Mouse (Mus musculus): ENCODE measurements around the gene Trim30b. TPM values are rescaled to one million over a fixed set of nuclear protein-coding genes. Genes with fewer than 3 reads are reported as not detected.
A peak's percentile ranks its signal among the peaks of the same experiment; 100 is the strongest.

Gene Trim30b
- total RNA-seq (2012; rRNA removed) (0.97 and 1.1 TPM in 2 replicates), total RNA-seq (2014; rRNA removed) (4.4 and 5.6 TPM in 2 replicates), polyA plus RNA-seq (2012; ENCODE audit: insufficient read length, low read depth) (4.6 and 5.3 TPM in 2 replicates)

GRCm38 (mm10) chr7:104369736-104370414 is at the start of gene Trim30b:
Gene Trim30b, minus strand, starts transcription at chr7:104369884.
- peak within 1 kb of the TSS; percentile 54 for H3K4me2 ChIP-seq (ENCODE audit: insufficient read depth, low read depth, poor library complexity, severe bottlenecking)
- H3K79me2 ChIP-seq (replicated peaks; ENCODE audit: control insufficient read depth, extremely low read depth, insufficient read depth, poor library complexity, severe bottlenecking): no peaks in the 10 kb centered on the region
- peak within 1 kb of the TSS in 2 of 3 experiments; percentile 49 to 51 for H3K4me3 ChIP-seq (replicated peaks in 1 of 3; ENCODE audit: low read depth in 2 of 3, low read length in 2 of 3, poor library complexity in 1 of 3)
- no peaks in the 10 kb centered on the region for H3K27me3 ChIP-seq (replicated peaks)
- peak within 1 kb of the TSS; percentile 69 for H3K9ac ChIP-seq (ENCODE audit: insufficient read depth, low read depth)
- dilution Hi-C loops (cut with MboI; ENCODE audit: extremely low pct_ligation_motif_present, extremely low pct_unique_long_range_greater_than_20kb, low sequenced_read_pairs): no loop called here
- no peaks in the 10 kb centered on the region for H3K9me3 ChIP-seq (replicated peaks; ENCODE audit: low read length)
- in situ Hi-C loops (cut with MboI; ENCODE audit: low pct_ligation_motif_present, low pct_unique_long_range_greater_than_20kb, low sequenced_read_pairs): loop anchor here (25.0 kb wide), 1 partner anchor 217 kb away; the partner anchor contains the start of genes Olfr653 and Olfr654
- no peak within 1 kb of the TSS for H3K27ac ChIP-seq (ENCODE audit: insufficient read depth, low read depth)
- H3K36me3 ChIP-seq (replicated peaks in 1 of 2; ENCODE audit: control insufficient read depth in 1 of 2, insufficient read depth in 1 of 2, low read length in 1 of 2): peaks cover 0 to 6% of the 10 kb centered on the region in 2 experiments
- DNase-seq (ENCODE audit: extremely low read depth): peak; percentile 89
- H3K4me1 ChIP-seq (ENCODE audit: control insufficient read depth in 1 of 2, insufficient read depth in 2 of 2): peaks cover 3 to 19% of the 10 kb centered on the region in 2 experiments
- TF ChIP-seq JUND (conservative IDR thresholded peaks at IDR 0.05; ENCODE audit: low read depth, low read length): 0 out of 2 replicates have a peak, but pooled peaks have one; percentile 38
- TF ChIP-seq POLR2AphosphoS2 (IDR thresholded peaks at IDR 0.05; ENCODE audit: low read depth, low read length): no peak
- TF ChIP-seq RAD21 (IDR thresholded peaks at IDR 0.05; ENCODE audit: low read depth, low read length): peak; percentile 72
- peak; percentile 75 for TF ChIP-seq SMC3 (IDR thresholded peaks at IDR 0.05; ENCODE audit: low read depth, low read length)
- peak; percentile 84 for TF ChIP-seq SIN3A (IDR thresholded peaks at IDR 0.05; ENCODE audit: low read length)
- peak; percentile 62; the same call in 1 of the 2 replicates for TF ChIP-seq MAZ (IDR thresholded peaks at IDR 0.05; ENCODE audit: low read depth, low read length)
- peak; percentile 45 for TF ChIP-seq ETS1 (conservative IDR thresholded peaks at IDR 0.05; ENCODE audit: low read depth, low read length)
- TF ChIP-seq MEF2A (IDR thresholded peaks at IDR 0.05; ENCODE audit: borderline replicate concordance, low read depth, low read length): peak; percentile 36; the same call in 1 of the 2 replicates
- TF ChIP-seq MYC (IDR thresholded peaks at IDR 0.05; ENCODE audit: low read depth, low read length): peak; percentile 27; the same call in 1 of the 2 replicates
- 0 out of 2 replicates have a peak, but pooled peaks have one; percentile 57 for TF ChIP-seq UBTF (IDR thresholded peaks at IDR 0.05; ENCODE audit: low read depth, low read length)
- no peak; the same call in 1 of the 2 replicates for TF ChIP-seq NELFE (IDR thresholded peaks at IDR 0.05; ENCODE audit: low read depth, low read length)
- peak; percentile 89 for TF ChIP-seq IRF4 (IDR thresholded peaks at IDR 0.05; ENCODE audit: low read depth, low read length)
- TF ChIP-seq ZC3H11A (IDR thresholded peaks at IDR 0.05; ENCODE audit: low read depth, low read length): 0 out of 2 replicates have a peak, but pooled peaks have one; percentile 8
- TF ChIP-seq TCF12 (IDR thresholded peaks at IDR 0.05; ENCODE audit: low read depth, low read length): peak; percentile 69
- no peak for TF ChIP-seq CHD1 (IDR thresholded peaks at IDR 0.05; ENCODE audit: low read depth, low read length)
- peak; percentile 84 for TF ChIP-seq EP300 (IDR thresholded peaks at IDR 0.05; ENCODE audit: low read length)
- TF ChIP-seq MAFK (IDR thresholded peaks at IDR 0.05; ENCODE audit: insufficient replicate concordance, low read length): peak; percentile 38; the same call in 1 of the 2 replicates
- peak; percentile 65 for TF ChIP-seq MAX (IDR thresholded peaks at IDR 0.05; ENCODE audit: low read length)
- peak; percentile 59; the same call in 1 of the 2 replicates for TF ChIP-seq HCFC1 (IDR thresholded peaks at IDR 0.05; ENCODE audit: low read depth, low read length)
- TF ChIP-seq KAT2A (IDR thresholded peaks at IDR 0.05; ENCODE audit: insufficient replicate concordance, low read length): 0 out of 2 replicates have a peak, but pooled peaks have one; percentile 59
- TF ChIP-seq USF1 (IDR thresholded peaks at IDR 0.05; ENCODE audit: low read depth, low read length): no peak
- peak; percentile 27; the same call in 1 of the 2 replicates for TF ChIP-seq BHLHE40 (IDR thresholded peaks at IDR 0.05; ENCODE audit: low read depth, low read length)
- TF ChIP-seq MXI1 (IDR thresholded peaks at IDR 0.05; ENCODE audit: low read depth, low read length): peak; percentile 62; the same call in 1 of the 2 replicates
- TF ChIP-seq ELF1 (IDR thresholded peaks at IDR 0.05; ENCODE audit: low read depth, low read length): peak; percentile 17; the same call in 1 of the 2 replicates
- no peak for TF ChIP-seq GABPA (IDR thresholded peaks at IDR 0.05; ENCODE audit: insufficient replicate concordance, low read depth, low read length)
- peak; percentile 72; the same call in 1 of the 2 replicates for TF ChIP-seq TBP (conservative IDR thresholded peaks at IDR 0.05; ENCODE audit: low read depth, low read length)
- TF ChIP-seq USF2 (conservative IDR thresholded peaks at IDR 0.05; ENCODE audit: low read depth, low read length): no peak
- TF ChIP-seq CTCF (conservative IDR thresholded peaks at IDR 0.05 in 1 of 2, IDR thresholded peaks at IDR 0.05 in 1 of 2; ENCODE audit: low read depth in 2 of 2, low read length in 2 of 2): peak; percentile 52 to 78
- peak; percentile 41; the same call in 1 of the 2 replicates for TF ChIP-seq CHD2 (IDR thresholded peaks at IDR 0.05; ENCODE audit: low read length)
- TF ChIP-seq RCOR1 (conservative IDR thresholded peaks at IDR 0.05; ENCODE audit: low read depth, low read length): peak; percentile 51; the same call in 1 of the 2 replicates
- TF ChIP-seq POLR2A (IDR thresholded peaks at IDR 0.05; ENCODE audit: low read depth, low read length): 0 out of 2 replicates have a peak, but pooled peaks have one; percentile 15
- no peak for TF ChIP-seq ZNF384 (IDR thresholded peaks at IDR 0.05; ENCODE audit: low read depth, low read length)
- TF ChIP-seq JUN (IDR thresholded peaks at IDR 0.05; ENCODE audit: insufficient read depth, low read depth, low read length): no peak
- TF ChIP-seq ZMIZ1 (IDR thresholded peaks at IDR 0.05; ENCODE audit: low read depth, low read length): no peak
- TF ChIP-seq NRF1 (IDR thresholded peaks at IDR 0.05; ENCODE audit: low read depth, low read length): no peak
- TF ChIP-seq E2F4 (IDR thresholded peaks at IDR 0.05; ENCODE audit: insufficient replicate concordance, low read depth, low read length): no peak
- TF ChIP-seq ZKSCAN1 (IDR thresholded peaks at IDR 0.05; ENCODE audit: borderline replicate concordance, low read depth, low read length): no peak

Data from CH12.LX (cell line).